Mouse (Mus musculus): ENCODE measurements around the gene Rcor3.

Rcor3 gene

DNA sequence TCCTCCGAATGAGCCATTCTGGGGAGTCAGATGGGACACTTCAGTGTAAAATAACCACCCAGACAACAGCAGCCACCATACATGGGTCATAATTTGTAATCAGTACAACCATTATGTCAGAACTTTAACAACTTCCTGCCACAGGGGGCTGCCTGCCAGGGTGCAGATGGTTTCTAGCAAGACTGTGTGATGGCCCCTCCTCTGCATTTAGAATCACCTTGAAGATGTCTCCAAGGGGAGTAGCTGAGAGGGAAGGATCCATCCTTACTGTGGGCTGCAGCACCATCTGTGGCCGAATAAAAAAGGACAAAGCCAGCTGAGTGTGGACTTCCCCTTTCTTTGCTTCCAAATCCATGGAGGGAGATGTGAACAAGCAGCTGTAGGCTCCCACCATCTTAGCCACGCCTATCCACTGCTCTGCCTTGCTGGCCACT lies 67.2 kb downstream of the Rcor3 start:
- no peak for DNase-seq (ENCODE audit: low read depth, low spot score)

- no peak for DNase-seq (ENCODE audit: low read depth, low spot score)
These were observed 67.8 kb downstream of the Rcor3 start for GRCm38 (mm10) chr1:192069971-192070591.

DNA sequence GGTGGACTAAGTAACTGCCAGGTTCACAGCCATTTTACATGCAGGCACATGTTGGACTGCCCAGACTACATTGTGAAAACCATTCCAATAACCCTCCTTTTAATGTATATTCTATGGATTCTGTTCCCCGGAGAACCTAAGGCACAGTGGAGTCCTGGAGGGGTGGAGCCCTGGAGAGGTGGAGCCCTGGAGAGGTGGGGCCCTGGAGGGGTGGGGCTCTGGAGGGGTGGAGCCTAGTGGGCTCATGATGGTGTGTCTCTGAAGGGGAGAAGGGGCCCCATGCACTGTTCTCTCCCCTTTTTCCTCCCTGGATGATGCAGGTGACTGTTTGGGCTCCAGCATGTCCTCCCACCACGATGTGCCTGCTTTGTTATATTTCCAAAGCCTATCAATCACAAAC lies 69.7 kb downstream of the Rcor3 start:
- no peak for DNase-seq (ENCODE audit: low read depth, low spot score)

DNA sequence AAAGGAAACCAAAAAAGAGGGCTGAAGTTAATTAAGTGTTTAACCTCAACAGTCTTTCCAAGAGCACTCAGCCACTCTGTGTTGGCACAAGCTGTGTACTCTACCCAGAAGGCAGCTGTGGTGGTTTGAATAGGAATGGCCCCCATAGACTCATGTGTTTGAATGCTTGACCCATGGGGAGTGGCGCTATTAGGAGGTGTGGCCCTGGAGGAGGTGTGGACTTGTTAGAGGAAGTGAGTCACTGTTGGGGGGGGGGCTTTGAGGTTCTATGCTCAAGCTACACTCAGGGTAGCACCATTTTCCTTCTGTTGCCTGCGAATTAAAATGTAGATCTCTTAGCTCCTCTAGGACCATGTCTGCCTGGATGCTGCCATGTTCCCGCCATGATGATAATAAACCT lies 70.9 kb downstream of the Rcor3 start:
- DNase-seq (ENCODE audit: low read depth, low spot score) = no peak

- DNase-seq (ENCODE audit: low read depth, low spot score) = no peak
These were observed 74.5 kb downstream of the Rcor3 start for GRCm38 (mm10) chr1:192063209-192063946.

- no peak for DNase-seq (ENCODE audit: low read depth, low spot score)
These were observed 75.2 kb downstream of the Rcor3 start for GRCm38 (mm10) chr1:192062682-192063081.

GRCm38 (mm10) chr1:192061666-192062306 lies 76.1 kb downstream of the Rcor3 start:
- no peak for DNase-seq (ENCODE audit: low read depth, low spot score)

DNA sequence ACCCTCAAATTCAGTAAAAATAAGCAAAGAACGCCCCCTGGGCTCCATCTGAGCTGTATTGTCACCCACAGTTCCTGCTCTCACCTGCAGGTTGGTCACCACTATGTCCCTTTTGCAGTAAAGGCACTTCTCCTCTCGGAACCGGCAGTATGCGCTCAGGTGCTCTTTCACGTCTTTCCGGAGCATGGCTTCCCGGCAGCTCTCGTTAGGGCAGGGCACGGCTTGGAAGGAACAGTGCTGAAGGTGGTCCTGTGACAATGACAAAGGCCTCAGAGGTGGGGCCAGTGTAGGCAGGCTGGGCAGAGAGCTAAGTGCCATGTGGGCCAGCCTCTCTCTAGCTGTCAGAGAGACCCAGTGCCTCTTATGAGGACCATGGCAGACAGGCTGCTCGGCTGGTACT lies 79.0 kb downstream of the Rcor3 start:
- no peak for DNase-seq (ENCODE audit: low read depth, low spot score)

GRCm38 (mm10) chr1:192053726-192054125 lies 84.1 kb downstream of the Rcor3 start:
- DNase-seq (ENCODE audit: low read depth, low spot score) = no peak

DNA sequence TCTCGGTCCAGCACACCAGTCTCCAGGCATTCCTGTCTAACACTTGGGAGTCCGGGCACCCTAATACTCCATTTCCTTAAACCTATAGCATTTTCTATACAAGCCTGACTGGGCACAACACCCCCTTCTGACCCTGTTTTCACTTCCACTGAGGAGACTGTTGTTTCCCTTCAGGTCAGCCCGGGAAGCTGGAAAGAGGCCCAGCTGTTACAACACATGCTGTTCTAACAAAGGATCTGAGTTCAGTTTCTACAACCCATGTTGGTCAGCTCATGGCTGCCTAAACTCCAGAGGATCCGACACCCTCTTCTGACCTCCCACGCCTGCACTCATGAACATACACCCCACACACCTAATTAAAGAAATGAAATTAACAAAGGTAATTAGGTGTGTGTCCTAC lies 84.9 kb downstream of the Rcor3 start:
- DNase-seq (ENCODE audit: low read depth, low spot score) = no peak

GRCm38 (mm10) chr1:192052461-192052860 lies 85.4 kb downstream of the Rcor3 start:
- DNase-seq (ENCODE audit: low read depth, low spot score) = no peak

All from embryo, embryonic 11.5 days (tissue).